Mouse (Mus musculus) CH12.LX (cell line): ENCODE measurements around the gene Fzd10. TPM values are rescaled to one million over a fixed set of nuclear protein-coding genes. Genes with fewer than 3 reads are reported as not detected.

ENCODE experiments used
- DNase-seq: peaks from one replicate; pipeline ENCODE4 v3.0.0-alpha.2; 2013; ENCODE audit errors: extremely low read depth
- H3K27ac ChIP-seq: 2 replicates; pipeline ENCODE4 v1.5.1; 2012; ENCODE audit warnings: low read depth, mild to moderate bottlenecking, control low read depth, moderate library complexity; ENCODE audit not compliant: insufficient read depth
- H3K27me3 ChIP-seq: replicated peaks from 2 replicates; pipeline ENCODE3; 2012; ENCODE audit warnings: inconsistent platforms
- H3K36me3 ChIP-seq, 2 experiments: replicated peaks in 1 of 2; 2 replicates each; pipeline versions ENCODE3 to v1.6.1; 2012; ENCODE audit warnings: inconsistent platforms in 1 of 2, low read length in 1 of 2, mild to moderate bottlenecking in 1 of 2, mixed read lengths in 1 of 2, moderate library complexity in 1 of 2; ENCODE audit not compliant: control insufficient read depth in 1 of 2, insufficient read depth in 1 of 2
- H3K4me1 ChIP-seq, 2 experiments: 2 replicates each; pipeline ENCODE4 v1.6.1; 2012; ENCODE audit warnings: inconsistent platforms in 1 of 2, moderate library complexity in 1 of 2; ENCODE audit not compliant: insufficient read depth in 2 of 2, control insufficient read depth in 1 of 2
- H3K4me2 ChIP-seq: 2 replicates; pipeline ENCODE4 v1.6.1; 2012; ENCODE audit warnings: low read depth, mild to moderate bottlenecking, control low read depth; ENCODE audit not compliant: poor library complexity, insufficient read depth, severe bottlenecking
- H3K4me3 ChIP-seq, 3 experiments: fragments of 150-350 bp in 1 of 3; sonication (generic) in 1 of 3; replicated peaks in 1 of 3; 2 replicates each; pipeline versions ENCODE3 to v1.5.1; 2011 to 2012; ENCODE audit warnings: low read depth in 2 of 3, low read length in 2 of 3, mild to moderate bottlenecking in 2 of 3, moderate library complexity in 2 of 3, control low read depth in 1 of 3, improper control_type of control experiment in 1 of 3, inconsistent platforms in 1 of 3, mixed read lengths in 1 of 3; ENCODE audit not compliant: poor library complexity in 1 of 3
- H3K79me2 ChIP-seq: replicated peaks from 2 replicates; pipeline ENCODE4 v1.6.1; 2012; ENCODE audit warnings: mild to moderate bottlenecking, moderate library complexity; ENCODE audit not compliant: control insufficient read depth, poor library complexity, insufficient read depth, severe bottlenecking; ENCODE audit errors: extremely low read depth
- H3K9ac ChIP-seq: 2 replicates; pipeline ENCODE4 v1.6.1; 2012; ENCODE audit warnings: low read depth, mild to moderate bottlenecking, control low read depth, moderate library complexity; ENCODE audit not compliant: insufficient read depth
- H3K9me3 ChIP-seq: replicated peaks from 2 replicates; pipeline ENCODE3; 2012; ENCODE audit warnings: low read length, inconsistent platforms, mixed read lengths
- CHD1 ChIP-seq: IDR thresholded peaks from 2 replicates; pipeline ENCODE4 v1.6.1; 2012; ENCODE audit warnings: low read depth, low read length, improper control_type of control experiment, inconsistent platforms
- CHD2 ChIP-seq: IDR thresholded peaks from 2 replicates; pipeline ENCODE4 v1.6.1; 2011; ENCODE audit warnings: low read length, improper control_type of control experiment
- E2F4 ChIP-seq: IDR thresholded peaks from 2 replicates; pipeline ENCODE4 v1.6.1; 2011; ENCODE audit warnings: low read depth, low read length, improper control_type of control experiment; ENCODE audit not compliant: insufficient replicate concordance
- ETS1 ChIP-seq: conservative IDR thresholded peaks from 2 replicates; pipeline ENCODE4 v1.6.1; 2012; ENCODE audit warnings: low read depth, mild to moderate bottlenecking, inconsistent platforms, low read length, improper control_type of control experiment, moderate library complexity
- GABPA ChIP-seq: IDR thresholded peaks from 2 replicates; pipeline ENCODE4 v1.6.1; 2012; ENCODE audit warnings: low read depth, low read length, improper control_type of control experiment, inconsistent platforms; ENCODE audit not compliant: insufficient replicate concordance
- IRF4 ChIP-seq: IDR thresholded peaks from 2 replicates; pipeline ENCODE4 v1.6.1; 2014; ENCODE audit warnings: low read depth, mild to moderate bottlenecking, inconsistent platforms, low read length, improper control_type of control experiment
- MAX ChIP-seq: IDR thresholded peaks from 2 replicates; pipeline ENCODE4 v1.6.1; 2011; ENCODE audit warnings: low read length, improper control_type of control experiment
- MAZ ChIP-seq: IDR thresholded peaks from 2 replicates; pipeline ENCODE4 v1.6.1; 2012; ENCODE audit warnings: low read depth, mild to moderate bottlenecking, inconsistent platforms, low read length, improper control_type of control experiment, moderate library complexity
- MXI1 ChIP-seq: IDR thresholded peaks from 2 replicates; pipeline ENCODE4 v1.6.1; 2011; ENCODE audit warnings: mild to moderate bottlenecking, low read depth, low read length, improper control_type of control experiment
- PAX5 ChIP-seq: IDR thresholded peaks from 2 replicates; pipeline ENCODE4 v1.6.1; 2012; ENCODE audit warnings: low read length, inconsistent platforms, mixed read lengths
- POLR2AphosphoS2 ChIP-seq: IDR thresholded peaks from 2 replicates; pipeline ENCODE4 v1.6.1; 2011; ENCODE audit warnings: low read depth, low read length, improper control_type of control experiment
- SMC3 ChIP-seq: IDR thresholded peaks from 2 replicates; pipeline ENCODE4 v1.6.1; 2011; ENCODE audit warnings: low read depth, low read length, improper control_type of control experiment
- TBP ChIP-seq: conservative IDR thresholded peaks from 2 replicates; pipeline ENCODE4 v1.6.1; 2011; ENCODE audit warnings: low read depth, low read length, improper control_type of control experiment
- TCF12 ChIP-seq: IDR thresholded peaks from 2 replicates; pipeline ENCODE4 v1.6.1; 2014; ENCODE audit warnings: low read depth, mild to moderate bottlenecking, inconsistent platforms, low read length, improper control_type of control experiment
- USF1 ChIP-seq: IDR thresholded peaks from 2 replicates; pipeline ENCODE4 v1.6.1; 2014; ENCODE audit warnings: low read depth, mild to moderate bottlenecking, inconsistent platforms, low read length, improper control_type of control experiment
- ZKSCAN1 ChIP-seq: IDR thresholded peaks from 2 replicates; pipeline ENCODE4 v1.6.1; 2012; ENCODE audit warnings: low read depth, inconsistent platforms, low read length, improper control_type of control experiment, borderline replicate concordance
- ZNF384 ChIP-seq: IDR thresholded peaks from 2 replicates; pipeline ENCODE4 v1.6.1; 2012; ENCODE audit warnings: low read depth, low read length, improper control_type of control experiment, inconsistent platforms
- dilution Hi-C: fragments of 300-500 bp; cut with MboI; formaldehyde crosslinking; loops from 2 replicates; pipeline ENCODE4 v1.14.3; 2020; ENCODE audit warnings: low sequenced_read_pairs; ENCODE audit not compliant: extremely low pct_unique_long_range_greater_than_20kb, extremely low pct_ligation_motif_present
- in situ Hi-C: fragments of 300-500 bp; cut with MboI; formaldehyde crosslinking; loops from 3 replicates; pipeline ENCODE4 v1.14.3; 2019; ENCODE audit warnings: low sequenced_read_pairs, low pct_ligation_motif_present, low pct_unique_long_range_greater_than_20kb, mixed read lengths
- polyA plus RNA-seq: library from polyadenylated mRNA; unstranded; fragments of >175 nt; gene quantifications from 2 replicates; pipeline ENCODE4 v1.2.1, GENCODE M21; 2012; ENCODE audit warnings: low read depth; ENCODE audit not compliant: insufficient read length
- total RNA-seq, 2 experiments: library from RNA; depleted of rRNA; stranded (reverse); fragments of 300-350 nt in 1 of 2; fragments of >200 nt in 1 of 2; gene quantifications; 2 replicates each; pipeline ENCODE4 v1.2.3; 2012 to 2014

The Fzd10 gene
- total and polyA plus RNA-seq, 3 experiments, result not detected

DNA sequence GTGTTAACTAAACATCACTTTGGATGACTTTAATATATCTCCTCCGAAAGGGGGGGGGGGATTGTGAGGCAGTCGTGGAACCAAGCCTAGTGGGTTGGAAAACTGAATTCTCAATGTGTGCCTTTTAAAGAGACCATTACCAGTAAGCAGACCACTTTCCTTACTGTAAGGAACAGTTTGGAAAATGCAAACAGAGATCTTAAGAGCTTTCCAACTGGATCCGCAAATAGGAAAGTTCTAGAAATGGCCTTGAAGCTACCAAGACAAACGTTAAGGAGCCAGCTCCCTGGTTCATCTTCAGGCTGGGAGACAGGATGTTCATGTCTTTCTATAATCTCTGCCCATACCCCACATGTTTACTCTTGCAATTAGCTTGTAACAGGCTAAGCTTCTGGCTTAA, 3.3 kb upstream of the Fzd10 start:
- no peak for DNase-seq
- H3K4me1 ChIP-seq, result no peaks in the 10 kb centered on the region
- no peaks in the 10 kb centered on the region for H3K36me3 ChIP-seq
- no peak overlapping the region for H3K9ac ChIP-seq
- H3K27me3 ChIP-seq, result no peaks in the 10 kb centered on the region
- no peaks in the 10 kb centered on the region for H3K79me2 ChIP-seq
- TF ChIP-seq TBP (no peak), PAX5 (no peak), E2F4 (no peak), ZKSCAN1 (no peak), MAX (no peak), ZNF384 (no peak), POLR2AphosphoS2 (no peak), CHD1 (no peak), SMC3 (no peak), TCF12 (no peak), IRF4 (no peak), USF1 (no peak), GABPA (no peak), ETS1 (no peak), MAZ (no peak)
- in situ Hi-C loops (no loop called here), dilution Hi-C loops (no loop called here)
- peaks cover 87% of the 10 kb centered on the region for H3K9me3 ChIP-seq
- no peak overlapping the region for H3K27ac ChIP-seq
- H3K4me2 ChIP-seq, result no peak overlapping the region
- H3K4me3 ChIP-seq, result no peak overlapping the region

DNA sequence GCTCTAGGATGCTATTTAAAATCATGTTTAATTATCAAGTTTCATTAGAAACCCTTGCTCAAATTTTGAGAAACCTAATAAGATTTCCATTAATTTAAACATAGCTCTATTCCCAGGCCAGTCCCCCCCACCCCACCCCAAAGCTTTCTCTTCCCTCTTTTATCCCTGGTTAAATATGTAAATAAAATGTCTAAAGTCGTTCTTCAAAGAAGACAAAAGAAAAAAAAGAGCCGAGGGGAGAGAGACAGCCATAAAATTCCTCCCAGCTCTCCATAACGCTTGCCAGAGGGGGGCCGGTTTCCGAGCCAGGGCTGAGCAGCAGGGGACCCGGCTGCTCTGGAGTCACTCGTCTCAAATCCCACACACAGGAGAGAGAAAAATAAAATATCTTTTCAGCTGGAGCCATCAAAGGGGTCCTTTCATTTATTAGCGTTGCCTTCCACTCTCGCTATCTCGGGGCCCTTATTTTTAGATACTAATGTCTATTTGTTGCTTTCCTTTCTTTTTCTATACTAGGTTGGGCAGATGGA, 2.4 kb upstream of the Fzd10 start:
- in situ Hi-C loops, result no loop called here
- Histone ChIP-seq H3K79me2 (no peaks in the 10 kb centered on the region), H3K4me3 (no peak overlapping the region), H3K4me1 (no peaks in the 10 kb centered on the region), H3K9me3 (peaks cover 86% of the 10 kb centered on the region), H3K9ac (no peak overlapping the region), H3K4me2 (no peak overlapping the region), H3K27ac (no peak overlapping the region), H3K36me3 (no peaks in the 10 kb centered on the region), H3K27me3 (no peaks in the 10 kb centered on the region)
- no peak for DNase-seq
- dilution Hi-C loops, result no loop called here
- TF ChIP-seq POLR2AphosphoS2, result no peak
- no peak for TF ChIP-seq USF1
- TF ChIP-seq MAZ, result no peak
- TF ChIP-seq MXI1, result no peak
- TF ChIP-seq CHD2, result no peak
- no peak for TF ChIP-seq ZNF384
- no peak for TF ChIP-seq CHD1
- TF ChIP-seq SMC3, result no peak
